Mouse (Mus musculus) kidney, adult 8-10 months (tissue): ENCODE results near the gene Themis.
A peak's percentile ranks its signal among the peaks of the same experiment; 100 is the strongest.

ENCODE experiments used
- DNase-seq, 2 experiments: peaks; one replicate each; pipeline ENCODE4 v3.0.0; 2022

The Themis gene

DNA sequence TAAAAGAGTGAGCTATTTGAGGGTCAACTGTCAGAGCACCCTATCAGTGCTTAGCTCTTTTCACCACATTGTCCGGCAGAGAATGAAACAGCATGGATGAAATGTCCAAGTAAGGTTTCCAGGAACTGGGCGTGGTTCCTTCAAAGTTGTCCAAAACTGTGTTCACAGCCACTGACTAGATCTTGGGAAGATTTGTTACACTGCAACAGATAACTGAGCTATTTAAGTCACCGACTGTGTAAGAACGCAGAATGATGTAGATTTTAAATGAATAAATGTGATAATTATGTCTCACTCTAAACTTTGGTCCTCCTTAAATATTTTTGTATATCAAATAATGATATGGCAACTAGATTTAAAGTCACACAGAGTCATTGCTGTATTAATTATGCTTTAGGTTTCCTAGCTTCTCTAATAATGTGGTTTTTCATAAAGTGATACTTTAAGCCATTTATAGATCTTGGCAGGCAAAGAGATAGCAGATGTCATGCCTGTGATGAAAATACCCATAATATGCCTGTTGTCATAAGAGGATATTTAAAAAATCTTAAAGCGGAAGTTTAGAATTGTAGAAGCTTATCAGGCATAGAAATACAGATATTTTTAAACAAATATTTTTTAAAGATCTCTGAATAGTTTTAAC lies 143.9 kb downstream of the Themis start:
- no peak for DNase-seq

- DNase-seq: no peak
These were observed 144.4 kb downstream of the Themis start for GRCm38 (mm10) chr10:28812571-28812936.

GRCm38 (mm10) chr10:28816160-28816559 lies 148.0 kb downstream of the Themis start:
- no peak for DNase-seq

GRCm38 (mm10) chr10:28822320-28822719 lies 154.2 kb downstream of the Themis start:
- DNase-seq: no peak

DNA sequence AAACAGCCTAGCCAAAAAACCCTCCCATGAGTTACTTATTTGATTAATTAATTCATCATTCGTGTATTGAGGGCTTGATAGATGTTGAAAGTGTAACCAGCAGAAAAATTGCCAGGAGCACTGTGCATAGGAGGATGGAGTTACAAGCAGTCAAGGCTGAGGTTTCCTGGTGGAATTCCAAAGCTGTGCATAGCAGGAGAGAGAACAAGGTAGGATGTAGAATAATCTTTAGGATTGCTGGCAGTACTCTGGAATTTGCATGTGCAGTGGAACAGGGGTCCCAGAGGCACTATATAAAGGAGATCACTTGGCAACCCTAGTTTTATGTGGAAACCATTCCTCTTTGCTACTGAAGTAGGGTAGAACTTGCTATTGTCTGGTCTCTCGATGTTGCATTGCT lies 174.4 kb downstream of the Themis start:
- no peak for DNase-seq

GRCm38 (mm10) chr10:28843755-28844717 lies 175.9 kb downstream of the Themis start:
- DNase-seq: peak; percentile 7 to 42

DNA sequence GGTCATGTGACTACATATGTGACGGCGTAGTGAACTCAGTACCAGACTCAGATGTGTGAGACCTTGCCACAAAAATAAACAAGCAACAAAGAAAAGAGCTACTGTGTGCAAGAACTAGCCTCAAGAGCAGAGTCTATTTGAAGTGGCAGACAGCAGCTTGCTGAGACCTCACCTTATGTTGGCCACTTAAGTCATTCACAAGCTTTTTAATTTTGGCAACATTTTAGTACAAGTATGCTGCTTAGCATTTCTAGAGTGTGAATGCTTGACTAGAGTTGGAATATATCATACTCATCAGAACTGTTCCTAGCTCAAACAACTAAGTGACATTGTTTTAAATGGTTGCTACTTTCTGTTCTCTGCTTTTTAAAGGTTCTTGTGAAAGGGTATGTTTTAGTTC lies 188.0 kb downstream of the Themis start:
- no peak for DNase-seq

GRCm38 (mm10) chr10:28870580-28871354 lies 202.6 kb downstream of the Themis start:
- no peak for DNase-seq

DNA sequence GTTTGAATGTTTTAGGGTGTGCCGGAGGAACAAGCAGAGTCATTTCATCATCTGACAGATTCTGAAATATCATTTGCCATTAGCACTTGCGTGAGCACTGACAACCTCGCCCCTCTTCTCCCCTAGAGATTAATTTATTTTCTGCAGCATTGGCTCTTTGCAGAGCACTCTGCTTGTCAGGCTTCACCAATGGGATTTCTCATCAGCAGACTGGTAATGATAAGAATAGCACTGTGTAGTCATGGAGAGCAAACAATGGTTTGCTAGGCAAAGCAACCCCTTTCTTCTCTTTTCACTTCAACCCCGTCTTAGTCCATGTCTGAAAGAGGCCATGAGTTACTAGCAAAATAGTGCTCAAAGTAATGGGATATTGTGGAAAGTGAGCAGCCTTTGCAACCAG lies 206.4 kb downstream of the Themis start:
- DNase-seq: no peak

GRCm38 (mm10) chr10:28887643-28888042 lies 219.5 kb downstream of the Themis start:
- DNase-seq: no peak

GRCm38 (mm10) chr10:28890886-28891285 lies 222.7 kb downstream of the Themis start:
- DNase-seq: no peak

- no peak for DNase-seq
These were observed 230.2 kb downstream of the Themis start for GRCm38 (mm10) chr10:28898351-28898750.
